Mouse (Mus musculus) kidney, postnatal 0 days (tissue): ENCODE data around the gene Heatr5a. TPM values are rescaled to one million over a fixed set of nuclear protein-coding genes. Genes with fewer than 3 reads are reported as not detected.

Experiments
- ATAC-seq: fragments of 200-750 bp; cut with Nextera tagmentation; replicated peaks from 2 replicates; pipeline ENCODE4 v1.8.0; 2017; ENCODE audit warnings: low read depth, moderate number of reproducible peaks, moderate TSS enrichment, moderate library complexity; ENCODE audit not compliant: low FRiP score
- DNase-seq: peaks from one replicate; pipeline ENCODE4 v3.0.0-alpha.2; 2016; ENCODE audit warnings: low spot score
- H3K27ac ChIP-seq: fragments of 300-500 bp; sonication (generic); 2 replicates; pipeline ENCODE4 v1.5.1; 2014; ENCODE audit warnings: mild to moderate bottlenecking
- H3K27me3 ChIP-seq: fragments of 300-500 bp; sonication (generic); 2 replicates; pipeline ENCODE4 v1.6.1; 2014; ENCODE audit warnings: low read length, mixed read lengths; ENCODE audit not compliant: insufficient read depth
- H3K36me3 ChIP-seq: fragments of 300-500 bp; sonication (generic); 2 replicates; pipeline ENCODE4 v1.6.1; 2014; ENCODE audit warnings: low read length, mixed read lengths; ENCODE audit not compliant: insufficient read depth
- H3K4me1 ChIP-seq: fragments of 300-500 bp; sonication (generic); replicated peaks from 2 replicates; pipeline ENCODE4 v1.6.1; 2014; ENCODE audit warnings: antibody characterized with exemption, low read length, mixed read lengths; ENCODE audit not compliant: insufficient read depth
- H3K4me2 ChIP-seq: fragments of 300-500 bp; sonication (generic); 2 replicates; pipeline ENCODE4 v1.6.1; 2014; ENCODE audit warnings: mild to moderate bottlenecking, low read length, moderate library complexity, mixed read lengths
- H3K4me3 ChIP-seq: fragments of 300-500 bp; sonication (generic); replicated peaks from 2 replicates; pipeline ENCODE4 v1.5.1; 2014; ENCODE audit warnings: low read depth, low read length
- H3K9ac ChIP-seq: fragments of 300-500 bp; sonication (generic); 2 replicates; pipeline ENCODE4 v1.6.1; 2014; ENCODE audit warnings: low read depth, low read length
- H3K9me3 ChIP-seq: fragments of 300-500 bp; sonication (generic); replicated peaks from 2 replicates; pipeline ENCODE4 v1.6.1; 2016; ENCODE audit warnings: low read length, inconsistent platforms, mixed read lengths
- CTCF ChIP-seq: IDR thresholded peaks from 2 replicates; pipeline ENCODE4 v1.5.1; 2016; ENCODE audit warnings: antibody characterized with exemption, low read depth, mild to moderate bottlenecking, moderate library complexity
- WGBS: fragments of 180-500 bp; shearing (Covaris S2); extraction: QIAGEN DNeasy Blood & Tissue Kit; methylation state at CpG from one replicate; pipeline ENCODE4 v1.1.7; 2014; 5-methylcytosine and 5-hydroxymethylcytosine counted together
- polyA plus RNA-seq: library from polyadenylated mRNA; unstranded; fragments of >200 nt; fragmentation: Nextera tagmentation; extraction: Ambion mirVana; gene quantifications from 2 replicates; pipeline ENCODE4 v1.2.1, GENCODE M21; 2015

Heatr5a gene
- polyA plus RNA-seq, 1 experiment from 2014 or later = 3.7 TPM

DNA sequence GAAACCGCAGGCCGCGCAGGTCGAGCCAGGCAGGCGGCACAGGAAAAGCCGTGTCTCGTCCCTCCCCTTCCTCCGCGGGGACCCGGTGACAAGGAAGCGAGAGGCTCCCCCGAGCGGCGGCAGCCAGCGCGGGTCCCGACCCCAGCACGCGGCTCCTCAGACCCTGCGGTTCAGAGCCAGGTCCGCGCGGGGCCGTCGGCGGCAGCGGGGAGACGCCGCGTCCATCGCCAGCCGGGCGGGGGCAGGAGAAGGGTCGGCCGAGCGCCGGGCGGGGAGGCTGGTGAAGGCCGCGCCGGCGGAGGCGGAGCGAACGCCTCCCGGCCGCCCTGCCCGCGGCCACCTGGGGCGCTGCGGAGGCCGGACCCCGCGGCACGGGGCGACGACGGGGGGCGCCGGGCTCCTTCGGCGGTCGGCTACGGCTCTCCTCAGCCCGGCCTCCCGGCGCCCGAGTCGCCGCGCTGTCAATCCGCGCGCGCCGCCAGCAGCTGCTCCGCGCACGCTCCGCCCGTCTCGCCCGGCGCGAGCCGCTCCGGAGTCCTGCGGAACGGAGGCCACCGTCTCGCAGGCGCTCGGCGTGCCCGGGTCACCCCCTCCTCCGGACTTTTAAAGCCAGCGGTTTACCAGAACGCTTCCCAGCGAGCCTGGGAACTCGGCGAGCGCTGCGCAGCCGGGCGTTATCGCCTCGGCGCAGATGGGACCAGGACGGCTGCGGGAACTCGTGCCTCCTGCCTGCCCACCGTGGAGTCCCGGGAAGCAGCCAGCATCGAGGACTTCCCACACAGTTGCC, 141.6 kb downstream of the Heatr5a start, which contains the start of gene Hectd1:
Gene Hectd1 (minus strand): TSS at position 247 of the 787 bp plus-strand sequence.
- WGBS = under 1% methylated on average over 100 of the region's 114 CpGs
- peak; percentile 92 for ATAC-seq
- TF ChIP-seq CTCF = peak; percentile 2; the same call in 1 of the 2 replicates

DNA sequence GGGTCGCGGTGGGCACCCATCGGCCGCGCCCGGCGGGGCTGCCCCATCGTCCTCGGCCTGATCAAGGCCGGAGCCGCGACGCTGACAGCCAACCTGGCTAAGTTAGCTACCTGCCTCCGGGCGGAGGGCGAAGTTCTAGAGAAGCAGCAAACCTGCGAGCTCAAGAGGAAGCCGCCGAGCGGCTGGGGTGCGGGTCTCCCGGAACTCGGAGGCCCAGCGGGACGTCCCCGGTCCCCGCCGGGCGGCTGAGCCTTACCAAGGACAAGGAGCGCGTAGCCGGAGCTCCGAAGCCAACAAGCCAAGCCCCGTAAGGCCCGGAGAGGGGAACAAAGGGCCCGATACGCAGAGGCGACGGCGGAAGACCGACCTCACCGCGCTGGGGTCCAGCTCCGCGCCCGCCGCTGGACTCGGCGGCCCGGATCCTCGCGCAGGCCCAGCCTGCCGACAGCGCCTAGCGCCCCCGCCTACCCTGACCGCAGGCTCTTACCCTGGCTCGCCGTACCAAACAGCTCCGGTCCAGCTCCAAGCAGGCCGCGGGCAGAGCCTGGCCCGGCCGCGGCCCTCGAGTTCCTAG, 142.3 kb downstream of the Heatr5a start:
- peak overlapping the region; percentile 97 for H3K9ac ChIP-seq
- H3K27me3 ChIP-seq = no peaks in the 10 kb centered on the region
- peak; percentile 61 for DNase-seq
- under 1% methylated on average over 66 of the region's 66 CpGs for WGBS
- no peaks in the 10 kb centered on the region for H3K9me3 ChIP-seq
- H3K36me3 ChIP-seq = 0 out of 2 replicates have a peak, but pooled peaks cover 3% of the 10 kb centered on the region
- peak overlapping the region; percentile 78 for H3K4me2 ChIP-seq
- no peak for TF ChIP-seq CTCF
- ATAC-seq = peak; percentile 23
- H3K4me1 ChIP-seq = 0 out of 2 replicates have a peak, but pooled peaks cover 4% of the 10 kb centered on the region
- peak overlapping the region; percentile 99 for H3K27ac ChIP-seq
- H3K4me3 ChIP-seq = peak overlapping the region; percentile 79

More for the DNA sequence above, 141.6 kb downstream of the Heatr5a start, which contains the start of gene Hectd1:
- DNase-seq = peak; percentile 88
- Histone ChIP-seq H3K4me2 (peak within 1 kb of the TSS; percentile 78), H3K4me3 (peak within 1 kb of the TSS; percentile 79), H3K27ac (peak within 1 kb of the TSS; percentile 99), H3K27me3 (no peaks in the 10 kb centered on the region), H3K9me3 (no peaks in the 10 kb centered on the region), H3K36me3 (0 out of 2 replicates have a peak, but pooled peaks cover 3% of the 10 kb centered on the region), H3K9ac (peak within 1 kb of the TSS; percentile 97), H3K4me1 (0 out of 2 replicates have a peak, but pooled peaks cover 4% of the 10 kb centered on the region)

DNA sequence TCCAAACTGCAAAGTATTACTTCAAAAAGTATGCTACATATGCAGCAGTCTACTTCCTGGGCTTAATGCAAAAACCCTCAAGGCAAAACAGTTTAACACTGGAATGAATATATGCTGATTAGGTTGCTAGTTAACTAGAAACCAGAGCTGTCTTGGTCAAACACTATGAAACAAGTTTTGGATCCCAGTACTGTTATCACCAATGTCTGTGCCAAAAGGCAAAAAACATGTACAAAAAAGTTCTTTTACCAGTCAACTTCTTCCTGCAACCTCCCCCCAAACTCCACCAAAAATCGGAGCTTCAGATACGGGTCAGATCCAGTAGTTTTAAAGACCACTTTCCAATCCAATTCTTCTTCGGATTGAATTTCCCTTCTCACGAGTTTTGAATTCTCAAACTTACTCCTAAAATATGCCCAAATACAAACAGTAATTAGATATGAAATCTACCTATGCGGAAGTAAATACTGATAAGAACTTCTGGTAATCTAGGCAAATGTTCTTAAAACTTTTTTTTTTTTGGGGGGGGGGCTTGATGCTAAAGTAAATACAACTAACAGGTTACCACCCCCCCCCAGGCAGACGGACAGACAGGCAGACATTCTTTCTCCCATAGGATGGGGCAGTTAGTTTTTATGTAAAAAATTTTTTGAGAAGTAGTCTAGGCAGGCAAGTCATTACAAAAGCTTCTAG, 143.0 kb downstream of the Heatr5a start:
- peak; percentile 22 for DNase-seq
- Histone ChIP-seq H3K4me3 (peak overlapping the region; percentile 79), H3K9me3 (no peaks in the 10 kb centered on the region), H3K27me3 (no peaks in the 10 kb centered on the region), H3K4me1 (0 out of 2 replicates have a peak, but pooled peaks cover 4% of the 10 kb centered on the region), H3K4me2 (peak overlapping the region; percentile 78), H3K36me3 (0 out of 2 replicates have a peak, but pooled peaks cover 3% of the 10 kb centered on the region), H3K9ac (peak overlapping the region; percentile 97), H3K27ac (peak overlapping the region; percentile 99)
- ATAC-seq = no peak
- WGBS = 7% methylated on average over 6 of the region's 6 CpGs
- no peak for TF ChIP-seq CTCF

Other genes with a start within 250 kb of the Heatr5a start
- 28.1 and 30.9 TPM in 2 replicates for gene Hectd1, start 141.8 kb downstream of the Heatr5a start, polyA plus RNA-seq
- 31.2 and 34.5 TPM in 2 replicates for gene Dtd2, start 35.2 kb upstream of the Heatr5a start, polyA plus RNA-seq
- not detected in 2 replicates for gene Gpr33, start 56.7 kb upstream of the Heatr5a start, polyA plus RNA-seq
- 13.8 and 14.7 TPM in 2 replicates for gene Nubpl, start 126.4 kb upstream of the Heatr5a start, polyA plus RNA-seq